Mouse (Mus musculus) layer of hippocampus, adult 9-10 months (tissue): ENCODE measurements around the gene Mdga1.

ENCODE experiments used
- DNase-seq: peaks from one replicate; pipeline ENCODE4 v3.0.0; 2022; ENCODE audit warnings: low spot score

Gene Mdga1

DNA sequence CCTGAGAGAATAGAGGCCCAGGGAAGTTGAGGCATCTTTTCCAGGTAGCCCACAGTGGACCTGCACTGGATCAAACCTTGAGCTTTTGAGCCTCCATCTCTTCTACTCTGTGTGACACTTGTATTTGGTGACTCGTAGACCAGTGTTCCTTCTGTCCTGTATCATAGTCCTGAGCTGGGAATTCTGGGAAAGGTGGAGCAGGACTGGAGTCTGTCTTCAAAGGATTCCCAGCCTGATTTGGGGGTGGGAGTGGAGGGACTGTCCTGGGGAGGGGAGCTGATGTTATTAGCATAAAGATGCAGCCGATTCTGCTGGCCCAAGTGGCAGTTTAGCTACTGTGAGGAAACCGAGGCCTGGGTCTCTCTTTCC, 50.4 kb downstream of the Mdga1 start:
- DNase-seq = no peak

- DNase-seq = no peak
These were observed 50.9 kb downstream of the Mdga1 start for GRCm38 (mm10) chr17:29918791-29919551.

DNA sequence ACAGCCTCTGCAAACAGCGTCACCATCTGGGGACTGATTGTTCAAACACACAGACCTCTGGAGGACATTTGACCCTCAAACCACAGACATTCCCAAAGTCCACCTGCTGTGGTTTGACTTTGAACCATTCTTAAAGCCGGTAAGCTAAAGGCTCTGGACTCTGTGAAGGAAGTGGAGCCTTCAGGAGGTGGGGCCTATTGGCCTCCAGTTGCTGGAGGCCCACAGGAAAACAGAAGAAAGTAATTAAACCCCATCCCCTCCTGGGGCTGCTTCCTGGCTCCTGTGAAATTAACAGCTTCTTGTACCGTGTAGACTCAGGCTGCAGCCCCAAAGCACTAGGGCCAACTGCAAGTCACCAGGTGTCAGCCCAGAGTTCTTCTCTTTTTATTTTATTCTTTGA, 52.9 kb downstream of the Mdga1 start:
- no peak for DNase-seq

DNA sequence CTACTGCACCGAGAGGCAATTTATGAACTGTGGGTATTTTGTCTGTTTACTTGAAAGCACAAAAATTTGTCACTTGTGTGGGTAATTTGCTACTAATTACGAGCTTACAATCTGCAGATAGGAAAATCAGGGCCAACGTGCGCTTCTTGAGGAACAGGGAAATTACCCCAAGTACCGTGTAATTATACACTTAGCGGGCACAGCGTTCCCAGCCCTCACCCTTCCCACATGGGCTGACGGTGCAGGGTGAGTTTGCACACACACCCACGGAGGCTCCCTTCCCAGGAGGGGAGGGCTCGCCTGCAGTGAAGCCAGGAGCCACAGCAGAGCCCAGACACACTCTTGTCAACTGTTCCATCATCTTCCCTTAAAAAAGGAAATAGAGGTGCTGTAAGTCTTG, 54.1 kb downstream of the Mdga1 start:
- DNase-seq = no peak

GRCm38 (mm10) chr17:29913301-29913965, 56.5 kb downstream of the Mdga1 start:
- DNase-seq = no peak

DNA sequence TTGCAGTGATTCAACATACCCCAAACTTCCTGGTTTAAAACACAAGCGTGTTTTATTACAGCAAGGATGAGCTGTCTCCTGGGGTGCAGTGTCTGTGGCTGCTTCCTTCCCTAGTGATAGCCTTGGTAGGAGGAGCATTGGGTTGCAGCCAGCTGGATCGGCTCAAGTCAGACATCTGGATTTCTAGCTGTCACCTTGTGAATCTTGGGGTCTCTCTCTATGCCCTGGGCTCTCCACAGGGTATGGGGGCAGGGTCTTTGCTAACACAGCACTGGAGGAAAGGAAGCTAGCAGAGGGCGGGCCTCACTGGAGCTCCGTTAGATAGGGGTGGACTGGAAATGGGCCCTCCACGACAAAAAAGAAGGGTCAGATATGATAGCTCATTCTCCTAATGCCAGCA, 57.2 kb downstream of the Mdga1 start:
- no peak for DNase-seq

DNA sequence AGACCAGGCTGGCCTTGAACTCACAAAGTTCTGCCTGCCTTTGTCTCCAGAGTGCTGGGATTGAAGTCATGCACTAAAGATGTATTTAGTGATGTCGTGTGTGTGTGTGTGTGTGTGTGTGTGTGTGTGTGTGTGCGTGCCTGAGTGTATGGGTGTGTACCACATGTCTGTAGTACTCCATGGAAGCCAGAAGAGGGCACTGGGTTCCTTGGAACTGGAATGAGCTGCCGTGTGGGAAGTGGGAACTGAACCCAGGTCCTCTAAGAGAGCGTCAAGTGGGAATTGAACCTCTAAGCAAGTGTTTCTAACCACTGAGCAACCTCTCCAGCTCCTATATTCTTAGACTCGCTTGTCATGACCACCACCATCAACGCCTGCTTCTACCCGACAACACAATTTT, 60.9 kb downstream of the Mdga1 start:
- no peak for DNase-seq

DNA sequence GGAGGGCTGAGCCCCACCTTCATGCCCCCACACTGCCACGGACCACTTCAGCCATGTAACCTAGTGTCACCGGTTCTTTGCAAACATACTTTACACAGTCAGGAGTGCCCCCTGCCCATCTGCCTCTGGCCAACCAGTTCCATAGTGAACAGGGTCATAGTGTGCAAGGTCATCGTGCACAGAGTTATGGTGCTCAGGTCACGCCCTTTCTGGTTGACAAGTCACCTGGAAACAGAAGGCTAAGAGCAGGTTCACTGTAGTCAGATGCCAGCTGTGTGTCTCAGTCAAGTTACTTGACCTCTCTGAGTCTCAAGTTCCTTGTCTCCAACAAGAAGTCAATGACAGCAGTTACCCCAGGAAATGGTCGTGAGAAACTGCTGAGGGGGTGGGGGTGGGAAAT, 65.2 kb downstream of the Mdga1 start:
- no peak for DNase-seq

DNA sequence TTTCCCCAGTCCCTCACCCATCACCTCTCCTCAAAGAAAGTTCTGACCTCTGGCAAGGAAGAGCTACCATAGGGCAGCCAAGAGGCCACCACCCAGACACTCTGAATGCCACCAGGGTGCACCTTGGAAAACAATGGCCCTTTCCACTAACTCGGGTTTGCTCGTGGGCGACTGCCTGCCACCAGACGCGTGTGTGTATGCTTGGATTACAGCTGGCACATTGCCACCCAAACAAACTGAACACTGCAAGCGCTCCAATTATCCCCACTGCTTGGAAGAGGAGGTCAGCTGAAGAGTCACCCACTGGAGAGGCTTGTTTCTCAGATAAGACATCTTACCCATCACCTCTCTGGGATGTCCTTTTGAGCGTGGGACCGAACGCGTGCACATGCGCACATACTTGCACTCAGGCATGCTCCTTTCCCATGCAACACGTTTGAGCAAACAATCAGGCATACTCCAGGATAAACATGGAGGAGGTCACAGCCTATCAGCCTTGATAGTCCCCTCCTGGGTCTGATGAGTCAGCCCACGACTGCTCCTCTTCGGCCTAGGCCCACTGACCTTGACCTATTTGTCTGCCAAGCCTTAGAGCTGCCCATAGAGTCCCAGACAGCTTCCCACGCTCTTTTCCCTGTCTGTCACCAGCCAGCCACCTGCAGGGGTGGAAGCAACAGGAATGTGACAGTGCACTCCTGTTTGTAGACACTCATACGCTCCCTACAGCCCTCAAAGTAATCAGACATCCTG, 67.3 kb downstream of the Mdga1 start:
- DNase-seq = no peak

DNA sequence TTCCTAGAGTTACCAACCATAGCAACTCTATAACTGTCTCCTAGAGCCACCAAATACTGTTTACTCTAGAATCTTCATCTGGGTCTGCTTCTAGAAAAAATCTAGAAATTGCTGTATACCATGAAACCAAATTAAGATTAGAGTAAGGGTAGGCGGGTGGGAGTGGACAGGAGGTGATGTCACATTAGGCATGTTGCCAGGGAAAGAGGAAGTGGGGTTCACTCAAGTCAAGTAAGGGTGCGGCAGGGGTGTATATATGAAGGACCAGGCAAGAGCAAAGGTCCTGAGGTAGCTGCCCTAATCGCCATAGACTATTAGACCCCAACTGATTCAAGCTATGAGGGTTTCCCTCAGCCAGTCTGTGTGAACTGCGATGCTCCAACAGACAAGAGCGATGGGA, 69.6 kb downstream of the Mdga1 start:
- DNase-seq = no peak

- no peak for DNase-seq
These were observed 73.5 kb downstream of the Mdga1 start for GRCm38 (mm10) chr17:29896181-29897054.

DNA sequence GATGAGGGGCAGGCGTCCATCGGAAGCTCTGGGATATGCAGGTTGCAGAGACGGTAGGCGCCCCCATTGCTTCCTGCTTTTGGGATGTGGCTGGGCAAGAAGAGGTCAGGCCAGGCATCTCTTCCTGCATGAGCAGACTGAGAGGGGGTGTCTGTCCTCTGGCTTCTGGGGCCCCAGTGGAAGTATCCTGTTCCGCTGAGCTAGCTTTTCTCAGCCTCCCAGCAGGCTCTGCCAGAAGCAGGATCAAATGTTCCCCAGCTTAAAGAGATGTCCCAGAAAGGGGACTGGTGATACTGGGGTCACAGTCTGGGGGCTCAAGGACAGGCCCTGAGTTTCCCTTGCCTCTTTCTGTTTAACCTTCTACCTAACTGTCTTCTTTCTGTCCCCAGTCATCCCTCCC, 74.3 kb downstream of the Mdga1 start:
- DNase-seq = no peak

DNA sequence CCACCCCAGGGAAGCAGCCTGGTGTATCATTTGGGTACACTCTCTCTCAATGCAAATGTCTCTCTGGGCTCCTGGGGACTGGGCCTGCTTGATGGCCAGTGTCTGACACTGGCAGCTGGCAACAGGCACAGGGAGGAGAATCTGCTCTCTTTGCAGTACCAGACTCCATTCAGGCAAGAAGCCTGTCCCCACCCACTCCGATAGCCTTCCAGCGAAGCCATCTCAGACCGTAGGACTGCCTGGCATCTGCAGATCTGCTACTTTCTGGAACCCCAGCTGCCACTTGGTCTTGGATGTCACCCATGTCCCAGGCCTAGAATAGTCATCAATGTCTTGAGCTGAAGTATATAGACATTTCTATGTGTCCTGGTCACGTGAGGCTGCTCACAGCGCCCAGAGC, 74.9 kb downstream of the Mdga1 start:
- no peak for DNase-seq

DNA sequence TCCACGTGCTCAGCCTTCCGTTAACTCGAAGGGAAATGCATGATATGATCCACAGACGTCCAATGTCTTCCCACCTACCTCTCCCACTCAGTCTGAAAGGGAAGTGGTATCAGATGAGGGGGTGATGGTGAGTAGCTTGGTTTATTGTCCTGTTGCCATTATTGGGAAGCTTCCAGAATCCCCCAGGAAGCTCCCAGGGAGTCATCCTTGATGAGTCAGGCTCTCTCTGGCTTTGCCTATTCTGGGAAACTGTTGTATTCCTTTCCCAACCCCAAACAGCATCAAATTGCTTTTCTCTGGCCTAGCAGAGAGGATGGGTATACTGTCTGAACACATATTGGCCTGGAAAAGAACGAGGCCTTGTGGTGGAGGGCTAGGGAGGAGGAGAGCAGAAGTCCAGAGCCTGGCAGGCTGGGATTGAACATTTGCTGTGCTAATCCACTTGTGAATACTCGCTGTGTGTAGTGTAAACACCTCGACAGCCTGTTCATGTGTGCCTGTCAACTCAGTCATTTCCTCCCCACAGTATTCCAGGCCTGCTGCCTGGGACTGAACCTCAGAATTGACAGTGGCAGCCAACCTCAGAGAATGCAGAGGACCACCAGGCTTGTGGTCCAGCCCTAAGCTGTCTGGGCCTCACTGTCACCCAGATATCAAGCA, 79.3 kb downstream of the Mdga1 start:
- no peak for DNase-seq

- DNase-seq = no peak
These were observed 80.6 kb downstream of the Mdga1 start for GRCm38 (mm10) chr17:29888981-29889980.

DNA sequence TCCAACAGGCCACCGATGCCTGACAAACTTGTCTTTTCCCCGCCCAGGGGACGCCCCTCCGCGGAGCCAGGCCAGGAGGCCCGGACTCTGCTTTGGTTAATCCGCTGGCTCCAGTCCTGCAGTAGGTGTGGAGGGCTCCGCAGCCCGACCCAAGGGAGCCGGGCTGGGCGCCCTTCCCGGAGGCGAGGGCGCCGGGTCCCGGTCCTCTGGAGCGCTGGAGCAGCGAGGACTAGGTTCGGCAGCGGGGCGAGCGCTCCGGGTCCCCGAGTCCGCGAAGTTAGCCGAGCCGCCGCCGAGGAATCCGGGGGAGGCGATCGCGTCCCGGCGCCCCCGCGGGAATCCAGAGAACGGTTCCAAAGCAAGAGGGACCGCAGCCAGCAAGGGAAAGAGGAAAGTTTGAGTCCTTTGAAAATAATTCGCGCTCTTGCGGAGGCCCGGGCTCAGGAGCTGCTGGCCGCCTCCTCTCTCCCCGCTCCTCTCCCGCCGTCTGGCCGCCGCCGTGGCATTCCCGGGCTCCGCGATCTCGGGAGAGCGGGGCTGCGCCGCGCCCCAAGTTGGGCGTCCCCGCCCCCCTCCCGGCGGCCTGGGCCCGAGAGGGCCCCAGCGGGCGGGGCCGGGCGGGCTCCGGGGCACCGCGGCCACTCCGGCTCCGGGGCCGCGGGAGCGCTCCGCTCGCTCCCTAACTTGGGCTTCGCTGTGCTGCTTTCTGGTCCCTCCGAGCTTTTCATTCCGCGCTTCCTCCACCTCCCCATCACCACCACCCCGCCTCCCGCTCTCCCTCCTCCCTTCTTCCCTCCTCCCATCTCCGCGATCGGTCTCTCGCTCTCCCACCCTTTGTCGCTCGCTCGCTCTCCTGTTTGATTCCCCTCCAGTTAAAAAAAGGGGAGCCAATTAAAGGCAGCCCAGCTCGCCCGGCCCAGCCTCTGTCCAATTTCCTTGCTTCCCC, 81.7 kb downstream of the Mdga1 start:
- DNase-seq = no peak

DNA sequence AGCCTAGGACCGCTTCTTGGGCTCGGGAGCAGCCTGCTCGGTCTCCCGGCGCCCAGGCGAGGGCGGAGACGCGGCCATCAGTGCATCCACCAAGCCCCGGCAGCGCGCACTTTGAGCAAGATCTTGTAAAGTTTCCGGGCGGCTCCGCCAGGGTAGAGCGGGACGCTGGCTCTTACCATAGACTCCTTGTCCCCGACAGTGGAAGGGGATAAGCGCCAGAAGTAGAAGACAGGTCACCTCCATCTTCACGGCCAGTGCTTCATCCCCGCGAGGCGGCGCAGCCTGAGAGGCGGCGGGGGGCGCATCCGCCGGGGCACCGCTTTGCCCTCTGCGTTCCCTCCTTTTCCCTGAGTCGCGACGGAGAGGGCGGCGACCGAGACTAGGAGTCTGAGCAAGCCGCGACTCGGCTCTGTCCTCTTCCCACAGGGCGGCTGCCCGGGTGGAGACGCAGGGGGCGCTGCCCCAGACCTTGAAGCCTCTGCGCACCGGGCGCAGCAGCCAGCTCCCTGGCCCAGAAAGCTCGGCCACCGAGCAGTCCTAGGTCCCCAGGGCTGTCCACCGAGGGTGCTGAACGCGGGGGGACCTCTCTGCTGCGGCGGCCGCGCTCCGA, 82.5 kb downstream of the Mdga1 start:
- DNase-seq = no peak

GRCm38 (mm10) chr17:29886655-29887251, 83.1 kb downstream of the Mdga1 start:
- no peak for DNase-seq
